Mouse (Mus musculus) heart, adult 18-20 months (tissue): ENCODE results near the gene Sntg2. TPM values are rescaled to one million over a fixed set of nuclear protein-coding genes. Genes with fewer than 3 reads are reported as not detected.

ENCODE experiments used
- total RNA-seq, 2 experiments: library from RNA; stranded (reverse); gene quantifications; 2 replicates each; pipeline ENCODE4 v1.2.3; 2021

Gene Sntg2
- total RNA-seq, 2 experiments from 2014 or later: 0.41 to 0.45 TPM

Other genes with a start within 250 kb of the Sntg2 start
- gene Tpo, start 240.8 kb downstream of the Sntg2 start, total RNA-seq: not detected
- gene Tmem18, start 211.1 kb upstream of the Sntg2 start, total RNA-seq: 1 to 10 TPM; 9.5 to 9.6 TPM